Mouse (Mus musculus) mesoderm, embryonic 11.5 days (tissue): ENCODE measurements around the gene Tcaim.
A peak's percentile ranks its signal among the peaks of the same experiment; 100 is the strongest.
"Not testable (repeated sequence)": the region's sequence is repeated elsewhere in the genome, so short reads cannot be mapped to it uniquely, and the experiment has no call there.

Experiments
- DNase-seq: peaks from one replicate; pipeline ENCODE4 v3.0.0-alpha.2; 2012; ENCODE audit warnings: low read depth, low spot score

Gene Tcaim

GRCm38 (mm10) chr9:122854526-122854925, 49.2 kb downstream of the Tcaim start:
- no peak for DNase-seq

- DNase-seq: not testable (repeated sequence)
Observed at GRCm38 (mm10) chr9:122855141-122855540, 49.8 kb downstream of the Tcaim start.

GRCm38 (mm10) chr9:122855617-122856016, 50.3 kb downstream of the Tcaim start:
- no peak for DNase-seq

- no peak for DNase-seq
Observed at GRCm38 (mm10) chr9:122856716-122857115, 51.4 kb downstream of the Tcaim start.

GRCm38 (mm10) chr9:122860752-122861151, 55.4 kb downstream of the Tcaim start:
- no peak for DNase-seq

GRCm38 (mm10) chr9:122863731-122864130, 58.4 kb downstream of the Tcaim start:
- DNase-seq: no peak

- DNase-seq: no peak
Observed at GRCm38 (mm10) chr9:122864848-122865247, 59.5 kb downstream of the Tcaim start.

- DNase-seq: peak; percentile 89
Observed at GRCm38 (mm10) chr9:122865697-122866166, 60.4 kb downstream of the Tcaim start, which contains the start of gene Zfp445. Gene Zfp445, minus strand, starts transcription at chr9:122866006.

- DNase-seq: no peak
Observed at GRCm38 (mm10) chr9:122866192-122866591, 60.9 kb downstream of the Tcaim start.

- no peak for DNase-seq
Observed at GRCm38 (mm10) chr9:122872595-122872994, 67.3 kb downstream of the Tcaim start.

- DNase-seq: no peak
Observed at GRCm38 (mm10) chr9:122874653-122875052, 69.3 kb downstream of the Tcaim start.

GRCm38 (mm10) chr9:122875145-122875544, 69.8 kb downstream of the Tcaim start:
- no peak for DNase-seq

- DNase-seq: no peak
Observed at GRCm38 (mm10) chr9:122885385-122885784, 80.0 kb downstream of the Tcaim start, which contains the start of gene Zkscan7. Gene Zkscan7, plus strand, starts transcription at chr9:122885685.
